Mouse (Mus musculus) lung, embryonic 16.5 days (tissue): ENCODE results near the gene Galnt7. TPM values are rescaled to one million over a fixed set of nuclear protein-coding genes. Genes with fewer than 3 reads are reported as not detected.
"Not testable (repeated sequence)": the region's sequence is repeated elsewhere in the genome, so short reads cannot be mapped to it uniquely, and the experiment has no call there.

ENCODE experiments used
- ATAC-seq: fragments of 200-750 bp; cut with Nextera tagmentation; 2 replicates; pipeline ENCODE4 v1.8.0; 2017; ENCODE audit warnings: low read depth, mild to moderate bottlenecking, moderate library complexity
- H3K27ac ChIP-seq: fragments of 300-500 bp; sonication (generic); 2 replicates; pipeline ENCODE4 v1.5.1; 2014; ENCODE audit warnings: mild to moderate bottlenecking, control low read depth, low read length
- H3K27me3 ChIP-seq: fragments of 300-500 bp; sonication (generic); 2 replicates; pipeline ENCODE4 v1.6.1; 2014; ENCODE audit warnings: low read depth, low read length, mixed read lengths; ENCODE audit not compliant: control insufficient read depth, insufficient read depth
- H3K36me3 ChIP-seq: fragments of 300-500 bp; sonication (generic); 2 replicates; pipeline ENCODE4 v1.6.1; 2014; ENCODE audit warnings: low read length; ENCODE audit not compliant: control insufficient read depth, insufficient read depth
- H3K4me1 ChIP-seq: fragments of 300-500 bp; sonication (generic); replicated peaks from 2 replicates; pipeline ENCODE4 v1.6.1; 2014; ENCODE audit warnings: low read length, mixed read lengths; ENCODE audit not compliant: control insufficient read depth, insufficient read depth
- H3K4me2 ChIP-seq: fragments of 300-500 bp; sonication (generic); 2 replicates; pipeline ENCODE4 v1.6.1; 2014; ENCODE audit warnings: low read depth, low read length, control low read depth
- H3K4me3 ChIP-seq: fragments of 300-500 bp; sonication (generic); 2 replicates; pipeline ENCODE4 v1.5.1; 2014; ENCODE audit warnings: mild to moderate bottlenecking, low read length, control low read depth
- H3K9ac ChIP-seq: fragments of 300-500 bp; sonication (generic); 2 replicates; pipeline ENCODE4 v1.6.1; 2014; ENCODE audit warnings: low read length, control low read depth
- H3K9me3 ChIP-seq: fragments of 300-500 bp; sonication (generic); 2 replicates; pipeline ENCODE4 v1.6.1; 2016; ENCODE audit warnings: low read length; ENCODE audit not compliant: control insufficient read depth
- WGBS: fragments of 180-500 bp; shearing (Covaris S2); extraction: QIAGEN DNeasy Blood & Tissue Kit; methylation state at CpG from one replicate; pipeline ENCODE4 v1.1.7; 2014; 5-methylcytosine and 5-hydroxymethylcytosine counted together
- polyA plus RNA-seq: library from polyadenylated mRNA; unstranded; fragments of >200 nt; fragmentation: Nextera tagmentation; extraction: Ambion mirVana; gene quantifications from 2 replicates; pipeline ENCODE4 v1.2.1, GENCODE M21; 2015

Gene Galnt7
- polyA plus RNA-seq, 1 experiment from 2014 or later = 11.2 TPM

DNA sequence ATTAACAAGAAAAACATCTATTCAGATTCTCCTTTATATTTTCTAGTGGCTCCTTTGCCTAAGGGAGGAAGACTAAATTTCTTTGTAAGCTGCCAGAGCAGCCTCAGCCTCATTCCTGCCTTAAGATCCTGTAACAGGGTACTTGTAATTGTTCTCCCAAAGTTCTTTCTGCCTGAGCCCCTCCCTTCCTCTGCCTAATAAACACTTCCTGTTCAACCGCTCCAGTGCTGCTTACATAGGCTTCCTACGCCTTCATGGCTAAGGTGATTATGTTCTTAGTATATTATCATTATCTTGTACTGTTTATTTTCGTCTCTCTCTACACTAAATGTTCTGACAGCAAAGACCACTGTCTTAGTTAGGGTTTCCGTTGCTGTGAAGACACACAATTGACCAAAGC is 144.2 kb downstream of the Galnt7 start:
- no peak overlapping the region for H3K9ac ChIP-seq
- no peak overlapping the region for H3K4me3 ChIP-seq
- H3K4me2 ChIP-seq = no peak overlapping the region
- 69% methylated on average over 4 of the region's 4 CpGs for WGBS
- peak overlapping the region; percentile 12; the same call in 1 of the 2 replicates for H3K27ac ChIP-seq
- H3K9me3 ChIP-seq = no peaks in the 10 kb centered on the region
- 0 out of 2 replicates have a peak, but pooled peaks cover 3% of the 10 kb centered on the region for H3K36me3 ChIP-seq
- peaks cover 13% of the 10 kb centered on the region for H3K4me1 ChIP-seq
- no peak for ATAC-seq
- no peaks in the 10 kb centered on the region for H3K27me3 ChIP-seq

DNA sequence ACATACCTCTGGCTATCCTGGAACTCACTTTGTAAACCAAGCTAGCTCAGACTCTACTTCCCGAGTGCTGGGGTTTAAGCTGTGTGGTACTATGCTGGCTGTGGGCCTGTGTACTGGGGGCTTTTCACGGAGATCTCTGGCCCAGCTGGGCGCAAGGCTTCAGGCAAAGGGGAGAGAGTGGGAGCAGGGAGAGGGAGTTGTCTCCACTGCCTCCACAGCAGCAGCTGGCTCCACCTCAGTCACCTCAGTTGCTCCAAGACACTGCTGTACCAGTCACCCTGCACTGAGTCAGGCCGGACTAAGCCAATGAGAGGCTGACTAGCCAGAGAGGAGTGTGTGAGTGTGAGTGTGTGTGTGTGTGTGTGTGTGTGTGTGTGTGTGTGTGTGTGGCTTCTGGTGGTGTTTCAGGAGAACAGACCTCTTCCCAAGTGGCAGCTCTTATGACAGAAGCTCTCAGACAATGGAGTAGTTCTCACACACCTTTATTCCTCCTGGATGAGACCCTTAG is 145.2 kb downstream of the Galnt7 start:
- H3K27me3 ChIP-seq = no peaks in the 10 kb centered on the region
- no peak for ATAC-seq
- WGBS = 86% methylated on average over 4 of the region's 4 CpGs

DNA sequence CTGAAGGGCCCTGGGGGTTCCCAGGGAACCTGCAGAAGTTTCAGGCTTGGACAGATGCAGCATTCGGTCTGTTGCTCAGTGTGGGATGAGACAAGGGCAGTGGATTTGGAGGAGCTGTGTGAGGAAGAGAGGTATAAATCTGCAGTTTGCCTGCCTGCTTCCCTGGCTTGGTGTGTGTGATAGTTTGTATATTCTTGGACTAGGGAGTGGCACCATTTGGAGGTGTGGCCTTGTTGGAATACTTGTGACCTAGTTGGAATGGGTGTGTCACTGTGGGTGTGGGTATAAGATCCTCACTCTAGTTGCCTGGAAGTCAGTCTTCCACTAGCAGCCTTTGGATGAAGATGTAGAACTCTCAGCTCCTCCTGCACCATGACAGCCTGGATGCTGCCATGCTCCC is 147.3 kb downstream of the Galnt7 start:
- not testable (repeated sequence) for H3K36me3 ChIP-seq, H3K9me3 ChIP-seq, H3K4me1 ChIP-seq, H3K27ac ChIP-seq, H3K27me3 ChIP-seq, ATAC-seq, H3K4me2 ChIP-seq, H3K4me3 ChIP-seq
- 81% methylated on average over 1 of the region's 1 CpGs for WGBS
- H3K9ac ChIP-seq = peak overlapping the region; percentile 11; the same call in 1 of the 2 replicates

More for the DNA sequence above, 145.2 kb downstream of the Galnt7 start:
- Histone ChIP-seq H3K4me1 (peaks cover 10% of the 10 kb centered on the region; the same call in 1 of the 2 replicates), H3K4me3 (no peak overlapping the region), H3K36me3 (no peaks in the 10 kb centered on the region), H3K27ac (no peak overlapping the region), H3K9me3 (no peaks in the 10 kb centered on the region), H3K9ac (no peak overlapping the region), H3K4me2 (no peak overlapping the region)

DNA sequence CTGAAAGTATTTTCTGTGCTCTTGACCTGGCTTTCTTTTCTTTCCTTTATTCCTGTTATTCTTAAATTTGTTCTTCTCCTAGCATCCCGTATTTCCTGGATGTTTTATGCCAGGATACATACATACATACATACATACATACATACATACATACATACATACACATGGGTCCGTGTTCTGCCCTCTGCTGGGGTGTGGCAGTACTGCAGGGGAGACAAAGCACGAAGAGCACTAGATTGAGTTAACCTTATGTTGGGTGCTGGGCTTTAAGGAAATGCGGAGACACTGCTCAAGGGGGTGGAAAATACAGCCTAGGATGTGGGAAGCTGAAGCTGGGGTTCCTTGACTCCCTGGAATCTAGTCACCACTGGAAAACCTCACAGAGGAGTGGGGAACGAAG is 149.2 kb downstream of the Galnt7 start:
- Histone ChIP-seq H3K27me3 (no peaks in the 10 kb centered on the region), H3K4me1 (peaks cover 7% of the 10 kb centered on the region; the same call in 1 of the 2 replicates), H3K27ac (no peak overlapping the region), H3K36me3 (no peaks in the 10 kb centered on the region), H3K4me2 (no peak overlapping the region), H3K9me3 (no peaks in the 10 kb centered on the region), H3K9ac (no peak overlapping the region), H3K4me3 (no peak overlapping the region)
- WGBS = 49% methylated on average over 5 of the region's 5 CpGs
- no peak for ATAC-seq

DNA sequence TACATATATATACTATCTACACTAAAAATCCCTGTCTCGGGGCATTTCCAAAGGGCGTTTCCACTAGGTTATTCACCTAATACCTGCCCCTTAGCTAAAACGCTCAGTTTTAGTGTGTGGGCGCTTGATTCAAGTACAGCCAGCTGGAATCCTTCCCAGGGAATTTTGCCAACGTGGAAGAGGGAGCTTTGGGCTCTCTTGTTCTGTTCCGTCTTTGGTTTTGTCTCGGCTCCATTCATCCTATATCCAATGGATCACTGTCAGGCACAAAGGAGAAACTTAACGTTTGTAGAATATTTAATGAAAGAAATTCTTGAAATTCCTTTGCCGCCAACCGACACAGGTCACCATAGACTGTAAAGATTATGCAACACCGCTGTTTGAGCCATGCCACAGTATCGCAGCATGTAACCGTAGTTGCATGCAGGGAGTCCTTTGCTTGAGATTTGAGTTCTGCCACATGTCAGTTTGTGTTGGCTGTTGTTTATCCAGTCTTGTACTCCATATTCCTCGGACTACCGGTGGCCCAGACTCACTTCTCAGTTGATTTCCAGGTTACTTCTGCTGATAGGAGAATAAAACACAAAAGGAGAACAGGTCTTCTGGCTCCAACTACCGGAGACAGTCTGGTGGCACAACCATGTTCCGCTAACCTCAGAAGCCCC is 153.9 kb downstream of the Galnt7 start:
- H3K4me2 ChIP-seq = peak overlapping the region; percentile 45
- H3K27me3 ChIP-seq = no peaks in the 10 kb centered on the region
- peak overlapping the region; percentile 22; the same call in 1 of the 2 replicates for H3K9ac ChIP-seq
- peaks cover 3% of the 10 kb centered on the region; the same call in 1 of the 2 replicates for H3K4me1 ChIP-seq
- peak overlapping the region; percentile 13 for H3K4me3 ChIP-seq
- peak overlapping the region; percentile 81 for H3K27ac ChIP-seq
- no peaks in the 10 kb centered on the region for H3K9me3 ChIP-seq
- ATAC-seq = peak; percentile 86
- H3K36me3 ChIP-seq = no peaks in the 10 kb centered on the region
- 26% methylated on average over 17 of the region's 17 CpGs for WGBS

DNA sequence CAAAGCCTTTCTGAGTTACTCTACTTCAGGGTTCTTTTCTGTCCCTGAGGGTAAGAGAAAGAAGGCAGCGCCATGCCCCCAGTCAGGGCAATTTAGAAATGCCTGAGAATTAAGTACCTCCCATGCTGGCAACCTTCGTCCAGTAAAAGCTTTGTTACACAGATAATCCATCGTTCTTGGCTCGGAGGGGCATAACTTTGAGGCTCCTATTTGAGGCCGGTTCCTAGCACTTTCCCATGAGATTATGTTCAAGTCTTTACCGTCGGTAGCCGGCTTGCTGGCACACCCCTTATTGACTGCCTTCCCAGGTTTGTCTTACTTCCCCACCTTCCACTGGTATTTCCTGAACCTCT is 154.4 kb downstream of the Galnt7 start:
- H3K4me2 ChIP-seq = peak overlapping the region; percentile 45

DNA sequence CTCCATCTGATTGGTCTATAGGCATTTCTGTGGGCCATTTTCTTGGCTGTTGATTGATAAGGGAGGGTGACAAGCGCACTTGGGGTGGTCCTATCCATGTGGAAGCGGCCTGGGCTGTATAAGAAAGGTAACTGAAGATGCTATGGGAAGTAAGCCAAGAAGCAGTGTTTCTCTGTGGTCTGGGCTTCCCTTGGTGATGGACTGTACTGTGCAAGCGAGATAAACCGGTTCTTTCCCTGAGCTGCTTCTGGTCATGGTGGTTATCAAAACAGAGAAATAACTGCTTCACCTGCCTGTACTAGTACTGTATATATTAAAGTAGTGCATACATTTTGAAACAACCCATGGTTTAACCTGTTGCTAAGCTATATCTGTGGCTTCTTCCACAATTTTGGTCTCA is 161.0 kb downstream of the Galnt7 start:
- Histone ChIP-seq H3K27ac (no peak overlapping the region), H3K36me3 (no peaks in the 10 kb centered on the region), H3K9ac (no peak overlapping the region), H3K27me3 (no peaks in the 10 kb centered on the region), H3K4me2 (no peak overlapping the region), H3K4me1 (no peaks in the 10 kb centered on the region), H3K4me3 (no peak overlapping the region), H3K9me3 (no peaks in the 10 kb centered on the region)
- 88% methylated on average over 4 of the region's 4 CpGs for WGBS
- no peak for ATAC-seq

More for the DNA sequence above, 154.4 kb downstream of the Galnt7 start:
- ATAC-seq = no peak; the same call in 1 of the 2 replicates
- H3K36me3 ChIP-seq = no peaks in the 10 kb centered on the region
- H3K4me1 ChIP-seq = peaks cover 3% of the 10 kb centered on the region; the same call in 1 of the 2 replicates
- peak overlapping the region; percentile 81 for H3K27ac ChIP-seq
- peak overlapping the region; percentile 13 for H3K4me3 ChIP-seq
- WGBS = 49% methylated on average over 8 of the region's 8 CpGs
- H3K9ac ChIP-seq = 0 out of 2 replicates have a peak overlapping the region, but pooled peaks have one; percentile 13
- no peaks in the 10 kb centered on the region for H3K9me3 ChIP-seq
- H3K27me3 ChIP-seq = no peaks in the 10 kb centered on the region

DNA sequence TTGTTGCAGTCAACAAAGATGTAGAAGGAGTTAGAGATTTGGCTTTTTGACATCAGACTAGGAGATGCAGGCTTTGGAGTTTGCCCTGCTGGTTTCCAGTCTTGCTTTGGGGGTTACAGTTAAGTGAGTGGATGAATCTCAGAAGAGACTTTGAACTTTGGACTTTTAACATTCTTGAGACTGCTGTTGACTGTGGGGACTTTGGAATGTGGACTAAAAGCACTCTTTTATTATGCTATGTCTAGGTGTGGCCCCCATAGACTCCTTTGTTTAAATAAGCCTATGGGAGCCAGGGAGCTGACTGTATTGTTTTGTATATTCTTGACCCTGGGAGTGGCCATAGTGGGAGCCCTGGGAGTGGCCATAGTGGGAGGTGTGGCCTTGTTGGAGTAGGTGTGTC is 162.9 kb downstream of the Galnt7 start:
- H3K4me1 ChIP-seq = peaks cover 6% of the 10 kb centered on the region
- H3K9ac ChIP-seq = no peak overlapping the region
- H3K4me2 ChIP-seq = no peak overlapping the region
- H3K27ac ChIP-seq = no peak overlapping the region
- no peak overlapping the region for H3K4me3 ChIP-seq
- no peaks in the 10 kb centered on the region for H3K36me3 ChIP-seq
- ATAC-seq = no peak
- H3K9me3 ChIP-seq = no peaks in the 10 kb centered on the region
- no peaks in the 10 kb centered on the region for H3K27me3 ChIP-seq

DNA sequence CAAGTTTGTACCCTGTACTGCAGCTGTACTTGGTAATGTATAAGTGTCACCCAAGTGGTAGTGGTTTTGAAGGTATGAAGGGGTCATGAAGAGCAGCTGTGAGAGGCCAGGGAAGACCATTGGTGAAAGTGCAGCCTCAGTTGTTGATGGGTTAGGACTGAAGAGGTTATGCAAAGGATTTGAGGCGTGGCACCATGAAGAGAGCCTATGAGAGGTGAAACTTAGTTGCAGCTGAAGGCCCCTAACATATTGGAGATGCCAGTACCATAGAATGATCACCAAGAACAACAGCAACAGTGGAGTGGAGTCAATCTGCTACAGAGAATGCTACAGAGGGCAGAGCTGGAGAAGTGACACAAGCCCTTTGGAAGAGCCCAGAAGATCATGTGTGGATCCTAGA is 163.5 kb downstream of the Galnt7 start:
- Histone ChIP-seq H3K27ac (no peak overlapping the region), H3K9ac (no peak overlapping the region), H3K4me2 (no peak overlapping the region)

More for the DNA sequence above, 163.5 kb downstream of the Galnt7 start:
- H3K4me3 ChIP-seq = no peak overlapping the region
- no peaks in the 10 kb centered on the region for H3K27me3 ChIP-seq
- 97% methylated on average over 1 of the region's 1 CpGs for WGBS
- ATAC-seq = no peak
- H3K36me3 ChIP-seq = no peaks in the 10 kb centered on the region
- peaks cover 6% of the 10 kb centered on the region for H3K4me1 ChIP-seq
- H3K9me3 ChIP-seq = no peaks in the 10 kb centered on the region
